In genomic region chr9:22132220-22132619, GRCm38 (mm10) we compare ENCODE assay signal across 10 mouse cellular contexts. TPM values are rescaled to one million over a fixed set of nuclear protein-coding genes. Genes with fewer than 3 reads are reported as not detected.
DNase-seq lines count a peak whose midpoint lies in the region; ATAC-seq lines count a peak whose summit lies in the region.
"Had no signal": no experiment of that assay in that cellular context is flagged by ENCODE, and none has a peak within 500 bp of the region (broad histone marks: within the 10 kb centered on the region; RNA-seq: fewer than 3 reads in every experiment).

No protein-coding gene starts in this region.

- H3K9me3 ChIP-seq in heart, embryonic 14.5 days (ENCODE audit: control insufficient read depth, low read length): no peaks in the 10 kb centered on the region

- no peak for DNase-seq in heart, adult 8-10 months (ENCODE audit: low spot score)
- DNase-seq in CD4-positive helper T cell, adult 2 months (ENCODE audit: low read depth, low spot score): peak; percentile 53
- peak; percentile 52 for DNase-seq in liver
- DNase-seq in Muller cell, postnatal 12 days (ENCODE audit: inconsistent ontology term): no peak
- no peak for DNase-seq in left cerebral cortex, adult 11 months (ENCODE audit: low spot score)
- DNase-seq in spleen, postnatal 36 days (ENCODE audit: low spot score in 2 of 2): no peak
- DNase-seq: cerebellum, adult 11 months; right cerebral cortex, postnatal 14 days had no signal

- H3K36me3 ChIP-seq in heart, embryonic 14.5 days (ENCODE audit: control insufficient read depth, insufficient read depth, low read length): no peaks in the 10 kb centered on the region

- H3K4me3 ChIP-seq in heart, embryonic 14.5 days (ENCODE audit: control insufficient read depth in 1 of 2, insufficient read depth in 1 of 2, low read depth in 1 of 2, low read length in 2 of 2): peak overlapping the region in 1 of 2 experiments; percentile 38; a peak in 2 of 4 replicates
- H3K4me3 ChIP-seq in brown adipose tissue, adult 24 weeks (ENCODE audit: insufficient read depth, low read depth, low read length): peak overlapping the region; percentile 62

- no peak overlapping the region for H3K27ac ChIP-seq in heart, embryonic 14.5 days (replicated peaks in 1 of 2; ENCODE audit: control insufficient read depth in 1 of 2, insufficient read depth in 1 of 2, low read depth in 2 of 2, low read length in 2 of 2)
- peak overlapping the region; percentile 23 for H3K27ac ChIP-seq in brown adipose tissue, adult 24 weeks (replicated peaks; ENCODE audit: low read depth, low read length)

- 45% methylated on average over 11 of the region's 11 CpGs for WGBS in heart, embryonic 14.5 days

- peak overlapping the region; percentile 76 for H3K4me2 ChIP-seq in heart, embryonic 14.5 days (ENCODE audit: low read length)

- no peak for ATAC-seq in heart, embryonic 14.5 days (ENCODE audit: insufficient number of reproducible peaks, insufficient read depth, low FRiP score, low read depth)

- no peaks in the 10 kb centered on the region for H3K27me3 ChIP-seq in heart, embryonic 14.5 days (ENCODE audit: control insufficient read depth, insufficient read depth, low read length)

- H3K9ac ChIP-seq in heart, embryonic 14.5 days (ENCODE audit: low read length): no peak overlapping the region; the same call in 1 of the 2 replicates

- H3K4me1 ChIP-seq in heart, embryonic 14.5 days (ENCODE audit: control insufficient read depth in 2 of 2, insufficient read depth in 2 of 2, low read length in 2 of 2): peaks cover 9 to 10% of the 10 kb centered on the region in 2 experiments; a peak in 3 of 4 replicates
- peaks cover 18% of the 10 kb centered on the region for H3K4me1 ChIP-seq in brown adipose tissue, adult 24 weeks (ENCODE audit: control insufficient read depth, insufficient read depth, insufficient read length, low read length)

RNA-seq across cellular contexts. Expression of gene Acp5, which starts 3.3 kb away (rescaled TPM):
- polyA plus RNA-seq in heart, embryonic 14.5 days (2014; fragmentation: Nextera tagmentation; extraction: Ambion mirVana): 3.6 and 4.9 TPM in 2 replicates
- total RNA-seq in heart, adult 8-10 months (2022): 1 to 10 TPM in 3 of 4 experiments, under 1 TPM in 1; 0.98 to 1.6 (median 1.2) TPM
- 179 and 198 TPM in 2 replicates for polyA plus RNA-seq in brown adipose tissue, adult 24 weeks (2012; ENCODE audit: insufficient read depth, insufficient read length, missing spikeins)

RNA-seq across cellular contexts. Expression of gene Elof1, which starts 15.2 kb away (rescaled TPM):
- 117 and 129 TPM in 2 replicates for polyA plus RNA-seq in heart, embryonic 14.5 days (2014; fragmentation: Nextera tagmentation; extraction: Ambion mirVana)
- 10 to 100 TPM; 34.9 to 42.6 (median 39.3) TPM for total RNA-seq in heart, adult 8-10 months (2022)
- 101 and 117 TPM in 2 replicates for polyA plus RNA-seq in brown adipose tissue, adult 24 weeks (2012; ENCODE audit: insufficient read depth, insufficient read length, missing spikeins)

RNA-seq across cellular contexts. Expression of gene Pigyl, which starts 24.4 kb away (rescaled TPM):
- polyA plus RNA-seq in heart, embryonic 14.5 days (2014; fragmentation: Nextera tagmentation; extraction: Ambion mirVana): 51.9 and 53.4 TPM in 2 replicates
- 10 to 100 TPM; 48.6 to 53.6 (median 50.1) TPM for total RNA-seq in heart, adult 8-10 months (2022)
- polyA plus RNA-seq in brown adipose tissue, adult 24 weeks (2012; ENCODE audit: insufficient read depth, insufficient read length, missing spikeins): 47.7 and 58.0 TPM in 2 replicates

RNA-seq across cellular contexts. Expression of gene Cnn1, which starts 33.2 kb away (rescaled TPM):
- polyA plus RNA-seq in heart, embryonic 14.5 days (2014; fragmentation: Nextera tagmentation; extraction: Ambion mirVana): 227 and 239 TPM in 2 replicates
- 1 to 10 TPM; 3.4 to 8.7 (median 6.1) TPM for total RNA-seq in heart, adult 8-10 months (2022)
- polyA plus RNA-seq in brown adipose tissue, adult 24 weeks (2012; ENCODE audit: insufficient read depth, insufficient read length, missing spikeins): 1.9 and 5.7 TPM in 2 replicates

RNA-seq across cellular contexts. Expression of gene Ecsit, which starts 47.0 kb away (rescaled TPM):
- polyA plus RNA-seq in heart, embryonic 14.5 days (2014; fragmentation: Nextera tagmentation; extraction: Ambion mirVana): 50.5 and 58.1 TPM in 2 replicates
- total RNA-seq in heart, adult 8-10 months (2022): 100 to 1,000 TPM; 101 to 109 (median 106) TPM
- polyA plus RNA-seq in brown adipose tissue, adult 24 weeks (2012; ENCODE audit: insufficient read depth, insufficient read length, missing spikeins): 95.3 and 111 TPM in 2 replicates

Comparison
In these comparisons a context has a peak if more than half of its experiments do, and no peak if none do; other contexts are left out.
1. DNase-seq: peak in CD4-positive helper T cell, adult 2 months (single experiment) and liver (single experiment); none in heart, adult 8-10 months (single experiment), Muller cell, postnatal 12 days (single experiment), left cerebral cortex, adult 11 months (single experiment) and spleen, postnatal 36 days (0 of 2).
2. RNA of gene Acp5, which starts 3.3 kb away (polyA plus RNA-seq): 179 to 198 TPM in brown adipose tissue, adult 24 weeks; 3.6 to 4.9 TPM in heart, embryonic 14.5 days; every median in the first group is over 10 times any median in the second.